Mouse (Mus musculus) neutrophil, adult 83 days (primary cell): Measurements from ENCODE around the gene Gm20449. TPM values are rescaled to one million over a fixed set of nuclear protein-coding genes. Genes with fewer than 3 reads are reported as not detected.

Experiments
- total RNA-seq, 2 experiments: library from RNA; stranded (reverse); gene quantifications; one replicate each; pipeline ENCODE4 v1.2.4; 2023

The Gm20449 gene
- under 1 TPM in 1 of 2 experiments, not detected in 1; 0.13 TPM for total RNA-seq

GRCm38 (mm10) chr7:41499389-41500049 lies at the start of gene Gm20449, which contains the start of gene AW146154:
Gene Gm20449, minus strand, starts transcription at chr7:41499417.
Gene AW146154, minus strand, starts transcription at chr7:41499890.

GRCm38 (mm10) chr7:41448596-41448995 lies 50.6 kb downstream of the Gm20449 start, which contains the start of gene Vmn2r57:
Gene Vmn2r57, minus strand, starts transcription at chr7:41448696.

GRCm38 (mm10) chr7:41393048-41393971 lies 105.9 kb downstream of the Gm20449 start, which contains the start of gene AI987944:
Gene AI987944, minus strand, starts transcription at chr7:41393379.

Other genes with a start within 250 kb of the Gm20449 start
- gene AI987944, start 106.0 kb downstream of the Gm20449 start, total RNA-seq = 1 to 10 TPM; 6.8 to 8.4 TPM
- not detected for gene Vmn2r57, start 50.7 kb downstream of the Gm20449 start, total RNA-seq
- gene AW146154, start 473 bp upstream of the Gm20449 start, total RNA-seq = 1 to 10 TPM; 4.6 to 4.7 TPM
- not detected for gene Gm6871, start 74.2 kb upstream of the Gm20449 start, total RNA-seq
- 1 to 10 TPM; 8.3 TPM for gene 2610021A01Rik, start 99.8 kb upstream of the Gm20449 start, total RNA-seq
- gene Zfp788, start 133.8 kb upstream of the Gm20449 start, total RNA-seq = 1 to 10 TPM; 2.9 to 3.6 TPM